Mouse (Mus musculus): Measurements from ENCODE around the gene Gpr132. TPM values are rescaled to one million over a fixed set of nuclear protein-coding genes. Genes with fewer than 3 reads are reported as not detected.

Gpr132 gene
- total and polyA plus RNA-seq, 3 experiments: 5.4 to 6.5 TPM; not detected in 1

- TF ChIP-seq ZNF384 (IDR thresholded peaks at IDR 0.05; ENCODE audit: low read depth, low read length) (no peak), JUND (IDR thresholded peaks at IDR 0.05; ENCODE audit: low read depth, low read length) (no peak), USF2 (IDR thresholded peaks at IDR 0.05; ENCODE audit: borderline replicate concordance in 1 of 2, insufficient read depth in 1 of 2, low read depth in 1 of 2, low read length in 2 of 2) (no peak), POLR2A (IDR thresholded peaks at IDR 0.05; ENCODE audit: control insufficient read depth in 1 of 2, insufficient read depth in 1 of 2, low read depth in 1 of 2, low read length in 2 of 2, poor library complexity in 1 of 2) (peak in 1 of 2 experiments; percentile 93; a peak in 2 of 4 replicates), TAL1 (IDR thresholded peaks at IDR 0.05; ENCODE audit: low read length) (no peak), MEF2A (IDR thresholded peaks at IDR 0.05; ENCODE audit: extremely low read depth, insufficient replicate concordance, low read depth, low read length, poor library complexity, severe bottlenecking) (peak; percentile 26; the same call in 1 of the 2 replicates), KAT2A (conservative IDR thresholded peaks at IDR 0.05; ENCODE audit: low read depth, low read length) (no peak; the same call in 1 of the 2 replicates), TBP (IDR thresholded peaks at IDR 0.05; ENCODE audit: low read depth, low read length) (peak; percentile 81), MAZ (IDR thresholded peaks at IDR 0.05; ENCODE audit: low read depth, low read length) (peak; percentile 81), MAX (IDR thresholded peaks at IDR 0.05; ENCODE audit: low read length) (peak; percentile 97), ZC3H11A (IDR thresholded peaks at IDR 0.05; ENCODE audit: low read depth, low read length) (no peak; the same call in 1 of the 2 replicates), GATA1 (IDR thresholded peaks at IDR 0.05; ENCODE audit: low read depth, low read length) (no peak), NRF1 (IDR thresholded peaks at IDR 0.05; ENCODE audit: insufficient read depth, low read depth, low read length, poor library complexity, severe bottlenecking) (peak; percentile 38; the same call in 1 of the 2 replicates), USF1 (IDR thresholded peaks at IDR 0.05; ENCODE audit: low read depth, low read length) (peak; percentile 52), MXI1 (IDR thresholded peaks at IDR 0.05; ENCODE audit: low read depth, low read length) (peak; percentile 99)
These were observed 59.3 kb downstream of the Gpr132 start, which contains the start of gene Clba1 (continued) for GRCm38 (mm10) chr12:112808587-112809364.

- H3K9me3 ChIP-seq (replicated peaks; ENCODE audit: insufficient read depth, low read length): no peaks in the 10 kb centered on the region
- H3K79me2 ChIP-seq (ENCODE audit: control insufficient read depth, insufficient read depth, low read length, poor library complexity): no peaks in the 10 kb centered on the region; the same call in 1 of the 2 replicates
- no peak overlapping the region for H3K27ac ChIP-seq (ENCODE audit: control insufficient read depth, low read depth, low read length)
- peaks cover 2 to 16% of the 10 kb centered on the region in 2 experiments; a peak in 2 of 4 replicates for H3K27me3 ChIP-seq (ENCODE audit: control insufficient read depth in 1 of 2, insufficient read depth in 2 of 2, low read length in 2 of 2)
- peaks cover 0 to 11% of the 10 kb centered on the region in 2 experiments; a peak in 3 of 4 replicates for H3K4me1 ChIP-seq (ENCODE audit: control insufficient read depth in 1 of 2, insufficient read depth in 2 of 2, low read length in 2 of 2)
- no peak for TF ChIP-seq ZKSCAN1 (IDR thresholded peaks at IDR 0.05; ENCODE audit: low read depth, low read length)
- TF ChIP-seq E2F4 (IDR thresholded peaks at IDR 0.05; ENCODE audit: borderline replicate concordance, low read depth, low read length): no peak
- no peak for TF ChIP-seq POLR2AphosphoS5 (IDR thresholded peaks at IDR 0.05; ENCODE audit: borderline replicate concordance, low read depth, low read length)
- no peak for TF ChIP-seq USF1 (IDR thresholded peaks at IDR 0.05; ENCODE audit: low read depth, low read length)
- no peak for TF ChIP-seq TAL1 (IDR thresholded peaks at IDR 0.05; ENCODE audit: low read length)
- no peak for TF ChIP-seq ZC3H11A (IDR thresholded peaks at IDR 0.05; ENCODE audit: low read depth, low read length)
- no peak for TF ChIP-seq POLR2A (IDR thresholded peaks at IDR 0.05; ENCODE audit: control insufficient read depth in 1 of 2, insufficient read depth in 1 of 2, low read depth in 1 of 2, low read length in 2 of 2, poor library complexity in 1 of 2)
- TF ChIP-seq HCFC1 (IDR thresholded peaks at IDR 0.05; ENCODE audit: low read depth, low read length): no peak
- no peak for TF ChIP-seq NELFE (IDR thresholded peaks at IDR 0.05; ENCODE audit: low read depth, low read length)
- no peak for TF ChIP-seq MAZ (IDR thresholded peaks at IDR 0.05; ENCODE audit: low read depth, low read length)
- TF ChIP-seq UBTF (IDR thresholded peaks at IDR 0.05; ENCODE audit: borderline replicate concordance, insufficient read depth, low read depth, low read length): no peak
- H3K9ac ChIP-seq (ENCODE audit: control insufficient read depth, low read depth, low read length, poor library complexity, severe bottlenecking): 0 out of 2 replicates have a peak overlapping the region, but pooled peaks have one; percentile 3
- H3K4me3 ChIP-seq (ENCODE audit: control insufficient read depth in 1 of 2, insufficient read depth in 1 of 2, low read depth in 2 of 2, low read length in 2 of 2): peak overlapping the region; percentile 10 to 48
- no peak for DNase-seq (ENCODE audit: low read depth, low spot score)
- peaks cover 0 to 4% of the 10 kb centered on the region in 2 experiments; a peak in 1 of 4 replicates for H3K36me3 ChIP-seq (ENCODE audit: control insufficient read depth in 1 of 2, insufficient read depth in 2 of 2, low read length in 2 of 2)
These were observed 59.8 kb downstream of the Gpr132 start for GRCm38 (mm10) chr12:112808212-112808586.

Measured in MEL (cell line).